Mouse (Mus musculus) T-helper 17 cell (primary cell): ENCODE results near the gene Macc1.

Source experiments
- in situ Hi-C, 2 experiments: fragments of 300-600 bp; cut with MboI, MseI; formaldehyde crosslinking; loops; 1 replicate in 1 of 2; 2 replicates in 1 of 2; pipeline ENCODE4 v1.15.1; 2025; ENCODE audit warnings: high pct_unique_total_duplicates in 2 of 2

Macc1 gene

GRCm38 (mm10) chr12:119386650-119387049 lies 72.6 kb downstream of the Macc1 start:
- in situ Hi-C loops = loop anchor here in 1 of 2 experiments (10.0 kb wide), 1 partner anchor 1602 kb away; no protein-coding TSS in a partner anchor

- in situ Hi-C loops = loop anchor here in 1 of 2 experiments (10.0 kb wide), 1 partner anchor 1603 kb away; no protein-coding TSS in a partner anchor
Measured at GRCm38 (mm10) chr12:119387925-119388324, 73.9 kb downstream of the Macc1 start.

GRCm38 (mm10) chr12:119390192-119390684 lies 76.2 kb downstream of the Macc1 start:
- in situ Hi-C loops = no loop called here

- in situ Hi-C loops = no loop called here
Measured at GRCm38 (mm10) chr12:119398046-119398659, 84.1 kb downstream of the Macc1 start.

- in situ Hi-C loops = no loop called here
Measured at GRCm38 (mm10) chr12:119402273-119402672, 88.2 kb downstream of the Macc1 start.

GRCm38 (mm10) chr12:119402796-119403195 lies 88.7 kb downstream of the Macc1 start:
- in situ Hi-C loops = no loop called here

GRCm38 (mm10) chr12:119404810-119405209 lies 90.7 kb downstream of the Macc1 start:
- in situ Hi-C loops = no loop called here

GRCm38 (mm10) chr12:119410522-119410921 lies 96.5 kb downstream of the Macc1 start:
- in situ Hi-C loops = no loop called here

- in situ Hi-C loops = no loop called here
Measured at GRCm38 (mm10) chr12:119410956-119411355, 96.9 kb downstream of the Macc1 start.

- in situ Hi-C loops = no loop called here
Measured at GRCm38 (mm10) chr12:119411982-119412381, 97.9 kb downstream of the Macc1 start.

GRCm38 (mm10) chr12:119415900-119416299 lies 101.8 kb downstream of the Macc1 start:
- in situ Hi-C loops = no loop called here

GRCm38 (mm10) chr12:119425749-119426148 lies 111.7 kb downstream of the Macc1 start:
- in situ Hi-C loops = no loop called here

- in situ Hi-C loops = no loop called here
Measured at GRCm38 (mm10) chr12:119426182-119426886, 112.3 kb downstream of the Macc1 start.

GRCm38 (mm10) chr12:119426887-119427204 lies 112.8 kb downstream of the Macc1 start:
- in situ Hi-C loops = no loop called here

GRCm38 (mm10) chr12:119440720-119441119 lies 126.7 kb downstream of the Macc1 start:
- in situ Hi-C loops = no loop called here

- in situ Hi-C loops = loop anchor here in 1 of 2 experiments (25.0 kb wide), 1 partner anchor 413 kb away; no protein-coding TSS in a partner anchor
Measured at GRCm38 (mm10) chr12:119450116-119450515, 136.0 kb downstream of the Macc1 start.

- in situ Hi-C loops = loop anchor here in 1 of 2 experiments (25.0 kb wide), 1 partner anchor 414 kb away; no protein-coding TSS in a partner anchor
Measured at GRCm38 (mm10) chr12:119451232-119451631, 137.2 kb downstream of the Macc1 start.

- in situ Hi-C loops = loop anchor here in 1 of 2 experiments (25.0 kb wide), 1 partner anchor 417 kb away; no protein-coding TSS in a partner anchor
Measured at GRCm38 (mm10) chr12:119454076-119454475, 140.0 kb downstream of the Macc1 start.

- in situ Hi-C loops = loop anchor here in 1 of 2 experiments (25.0 kb wide), 1 partner anchor 427 kb away; no protein-coding TSS in a partner anchor
Measured at GRCm38 (mm10) chr12:119464040-119464939, 150.2 kb downstream of the Macc1 start.

- in situ Hi-C loops = loop anchor here in 1 of 2 experiments (25.0 kb wide), 1 partner anchor 428 kb away; no protein-coding TSS in a partner anchor
Measured at GRCm38 (mm10) chr12:119464940-119465245, 150.8 kb downstream of the Macc1 start.

- in situ Hi-C loops = loop anchor here in 1 of 2 experiments (25.0 kb wide), 1 partner anchor 430 kb away; no protein-coding TSS in a partner anchor
Measured at GRCm38 (mm10) chr12:119467656-119468055, 153.6 kb downstream of the Macc1 start.
